Mouse (Mus musculus): Measurements from ENCODE around the gene Mapk12. TPM values are rescaled to one million over a fixed set of nuclear protein-coding genes. Genes with fewer than 3 reads are reported as not detected.

The Mapk12 gene
- total RNA-seq, 1 experiment from 2014 or later = 3.7 TPM

DNA sequence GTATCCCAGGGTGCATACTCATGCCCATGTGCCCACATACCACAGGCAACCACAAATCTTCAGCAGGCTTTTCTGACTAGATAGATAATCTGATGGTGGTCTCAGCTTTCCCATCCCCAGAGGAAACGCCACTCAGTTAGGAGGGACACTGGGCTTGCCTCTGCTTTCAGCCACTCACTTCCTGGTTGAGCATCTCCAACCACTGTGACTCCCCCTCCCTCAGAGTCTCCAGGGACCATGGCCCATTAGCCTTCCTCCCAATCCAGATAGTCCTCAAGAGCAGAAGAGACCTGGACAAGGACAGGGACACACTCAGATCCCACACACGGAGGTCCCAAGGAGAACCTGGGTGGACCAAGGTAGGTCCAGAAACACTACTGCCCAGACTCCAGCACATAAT, 2.6 kb upstream of the Mapk12 start:
- no peak for ATAC-seq (replicated peaks; ENCODE audit: insufficient number of reproducible peaks, low FRiP score, low TSS enrichment, poor library complexity, severe bottlenecking)

- ATAC-seq (replicated peaks; ENCODE audit: insufficient number of reproducible peaks, low FRiP score, low TSS enrichment, poor library complexity, severe bottlenecking) = no peak
These were observed 1.4 kb upstream of the Mapk12 start for GRCm38 (mm10) chr15:89141905-89142304.

DNA sequence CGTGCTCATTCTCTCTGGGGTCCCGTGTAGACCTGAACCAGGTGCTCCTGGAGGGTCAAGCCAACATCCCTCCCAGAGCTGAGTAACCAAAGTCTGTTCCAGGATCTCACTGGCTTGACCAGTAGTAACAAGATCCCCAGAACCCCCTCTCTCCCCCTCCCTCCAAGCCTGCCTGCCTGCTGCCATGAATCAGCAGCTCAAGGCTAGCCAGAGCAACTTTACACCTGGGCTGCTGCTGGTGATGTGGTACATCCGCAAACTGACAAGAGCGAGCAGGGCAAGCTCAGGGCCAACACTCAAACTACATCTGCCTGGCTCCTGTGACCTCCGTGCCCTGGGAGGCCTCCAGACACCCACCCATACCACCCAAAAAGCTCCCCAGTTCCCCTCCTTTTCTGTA, 940 bp upstream of the Mapk12 start:
- ATAC-seq (replicated peaks; ENCODE audit: insufficient number of reproducible peaks, low FRiP score, low TSS enrichment, poor library complexity, severe bottlenecking) = no peak

GRCm38 (mm10) chr15:89140048-89140658, 350 bp downstream of the Mapk12 start:
- ATAC-seq (replicated peaks; ENCODE audit: insufficient number of reproducible peaks, low FRiP score, low TSS enrichment, poor library complexity, severe bottlenecking) = no peak

DNA sequence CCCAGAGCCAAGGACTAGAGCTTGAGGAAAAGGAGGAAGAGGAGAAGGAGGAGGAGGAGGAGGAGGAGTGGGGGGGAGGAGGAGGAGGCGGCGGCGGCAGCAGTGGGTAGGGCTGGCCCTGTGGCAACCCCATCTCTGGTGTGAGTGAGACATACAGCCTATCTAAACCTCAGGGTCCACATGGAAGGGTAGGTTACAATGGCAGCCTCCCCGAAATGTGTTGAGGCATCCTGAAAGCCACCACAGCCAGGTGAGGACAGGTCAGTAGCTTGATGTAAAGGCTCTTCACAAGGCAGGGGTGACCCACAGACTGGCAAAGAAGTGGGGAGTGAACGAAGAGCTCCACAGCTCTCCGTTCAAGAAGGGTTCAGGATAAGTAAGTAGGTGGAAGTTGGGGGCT, 2.0 kb downstream of the Mapk12 start:
- ATAC-seq (replicated peaks; ENCODE audit: insufficient number of reproducible peaks, low FRiP score, low TSS enrichment, poor library complexity, severe bottlenecking) = no peak

- no peak for ATAC-seq (replicated peaks; ENCODE audit: insufficient number of reproducible peaks, low FRiP score, low TSS enrichment, poor library complexity, severe bottlenecking)
These were observed 2.5 kb downstream of the Mapk12 start for GRCm38 (mm10) chr15:89138046-89138405.

GRCm38 (mm10) chr15:89137378-89138045, 3.0 kb downstream of the Mapk12 start:
- ATAC-seq (replicated peaks; ENCODE audit: insufficient number of reproducible peaks, low FRiP score, low TSS enrichment, poor library complexity, severe bottlenecking) = no peak

DNA sequence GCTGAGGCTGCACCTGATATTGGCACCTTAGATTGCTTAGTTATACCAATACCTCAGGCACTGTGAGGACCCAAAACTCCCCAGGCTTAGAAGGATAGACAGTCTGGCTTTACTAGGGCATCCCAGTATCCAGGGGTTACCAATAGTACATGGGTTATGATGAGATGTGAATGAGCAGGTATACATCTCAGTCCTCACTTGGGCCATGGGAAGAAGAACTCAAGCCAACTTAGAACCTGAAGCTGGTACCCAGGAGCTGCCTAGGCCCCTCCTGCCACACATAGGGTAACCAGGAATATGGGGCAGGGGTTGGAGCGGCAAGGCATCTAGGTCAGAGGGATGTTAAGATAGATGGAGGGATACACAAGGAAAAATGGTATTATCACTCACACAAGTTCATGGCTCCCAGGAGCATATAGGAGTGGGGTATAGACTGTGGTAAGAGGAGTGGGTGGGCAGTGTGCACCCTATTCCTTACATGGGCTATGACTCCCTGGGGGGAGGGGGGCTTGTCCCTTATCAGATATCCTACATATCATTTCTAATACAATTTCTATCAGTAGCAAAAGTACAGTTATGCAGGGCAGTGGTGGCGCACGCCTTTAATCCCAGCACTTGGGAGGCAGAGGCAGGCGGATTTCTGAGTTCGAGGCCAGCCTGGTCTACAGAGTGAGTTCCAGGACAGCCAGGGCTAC, 3.9 kb downstream of the Mapk12 start:
- ATAC-seq (replicated peaks; ENCODE audit: insufficient number of reproducible peaks, low FRiP score, low TSS enrichment, poor library complexity, severe bottlenecking) = no peak

- ATAC-seq (replicated peaks; ENCODE audit: insufficient number of reproducible peaks, low FRiP score, low TSS enrichment, poor library complexity, severe bottlenecking) = peak; percentile 78
These were observed 9.2 kb downstream of the Mapk12 start for GRCm38 (mm10) chr15:89131316-89131715.

- ATAC-seq (replicated peaks; ENCODE audit: insufficient number of reproducible peaks, low FRiP score, low TSS enrichment, poor library complexity, severe bottlenecking) = no peak
These were observed 10.3 kb downstream of the Mapk12 start for GRCm38 (mm10) chr15:89130245-89130644.

DNA sequence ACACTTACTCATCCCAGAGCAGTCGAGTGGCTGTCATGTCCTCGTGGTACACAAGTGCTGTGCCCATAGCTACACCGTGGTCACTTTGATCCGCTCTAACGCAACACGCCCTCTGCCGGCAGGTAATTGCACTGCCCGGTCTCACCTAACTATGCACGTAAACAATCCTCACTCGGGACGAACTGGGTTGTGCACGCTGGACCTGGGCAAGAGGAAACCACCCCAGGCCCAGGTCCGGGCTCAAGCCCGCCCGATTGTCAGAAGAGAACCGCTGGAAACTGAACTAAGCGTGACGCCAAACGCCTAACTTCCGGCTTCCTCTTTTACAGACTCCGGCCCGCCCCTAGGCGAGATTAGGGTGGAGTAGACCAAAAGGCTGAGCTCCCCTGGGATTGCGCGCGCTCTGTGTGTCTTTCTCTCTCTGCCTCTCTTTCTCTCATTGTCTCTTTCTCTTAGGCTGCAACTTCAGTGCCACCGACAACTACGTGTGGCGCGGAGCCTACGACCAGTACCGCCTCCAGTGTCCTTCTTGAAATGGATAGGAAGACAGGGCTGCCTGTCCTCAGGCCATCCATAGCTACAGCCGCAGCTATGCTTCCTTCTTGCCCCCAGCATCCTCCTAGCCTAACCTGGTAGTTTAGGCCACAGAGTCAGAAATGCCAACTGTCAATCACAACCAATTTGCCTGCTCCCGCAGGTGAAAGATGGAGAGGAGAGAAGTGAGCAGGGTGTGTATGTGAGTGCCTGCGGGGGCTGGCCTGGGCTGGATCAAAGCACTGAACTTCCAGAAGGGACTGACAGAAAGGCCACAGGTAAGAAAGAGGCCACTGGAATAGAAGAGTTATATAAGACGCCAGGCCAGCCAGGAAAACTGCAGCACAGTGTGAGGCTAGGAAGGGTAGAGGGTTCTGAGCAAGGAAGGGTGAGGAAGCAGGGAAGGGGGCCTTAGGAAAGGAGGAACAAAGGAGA, 11.8 kb downstream of the Mapk12 start, which contains the start of gene Hdac10:
Gene Hdac10 (minus strand): TSS at position 319 of the 969 bp plus-strand sequence.
- ATAC-seq (replicated peaks; ENCODE audit: insufficient number of reproducible peaks, low FRiP score, low TSS enrichment, poor library complexity, severe bottlenecking) = peak; percentile 51

DNA sequence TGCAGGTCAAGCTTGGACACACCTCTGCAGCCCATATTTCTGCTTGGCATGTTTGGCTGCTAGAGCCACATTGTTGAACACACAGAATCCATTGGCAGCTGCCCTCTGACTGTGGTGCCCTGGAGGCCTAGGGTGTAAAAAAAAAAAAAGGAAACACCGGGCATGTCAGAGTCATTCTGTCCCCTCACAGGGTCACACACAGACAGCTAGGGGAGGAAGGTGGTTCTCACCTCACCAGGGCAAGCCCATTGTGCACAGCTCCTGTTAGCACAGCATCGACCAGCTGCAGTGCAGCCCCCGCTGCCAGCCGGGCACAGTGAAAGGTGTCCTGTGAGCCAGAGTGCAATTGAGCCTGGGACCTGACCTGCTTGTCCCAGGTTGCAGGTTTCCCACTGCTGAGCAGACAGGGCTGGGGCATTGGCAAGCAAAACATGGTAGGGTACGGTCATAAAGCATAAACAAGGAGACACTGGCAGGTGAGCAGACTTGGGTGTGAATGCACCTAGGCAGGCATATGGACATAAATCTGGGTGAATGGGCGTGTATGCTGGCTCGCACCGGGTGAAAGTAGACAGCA, 13.1 kb downstream of the Mapk12 start:
- no peak for ATAC-seq (replicated peaks; ENCODE audit: insufficient number of reproducible peaks, low FRiP score, low TSS enrichment, poor library complexity, severe bottlenecking)

GRCm38 (mm10) chr15:89126622-89127021, 13.9 kb downstream of the Mapk12 start:
- no peak for ATAC-seq (replicated peaks; ENCODE audit: insufficient number of reproducible peaks, low FRiP score, low TSS enrichment, poor library complexity, severe bottlenecking)

DNA sequence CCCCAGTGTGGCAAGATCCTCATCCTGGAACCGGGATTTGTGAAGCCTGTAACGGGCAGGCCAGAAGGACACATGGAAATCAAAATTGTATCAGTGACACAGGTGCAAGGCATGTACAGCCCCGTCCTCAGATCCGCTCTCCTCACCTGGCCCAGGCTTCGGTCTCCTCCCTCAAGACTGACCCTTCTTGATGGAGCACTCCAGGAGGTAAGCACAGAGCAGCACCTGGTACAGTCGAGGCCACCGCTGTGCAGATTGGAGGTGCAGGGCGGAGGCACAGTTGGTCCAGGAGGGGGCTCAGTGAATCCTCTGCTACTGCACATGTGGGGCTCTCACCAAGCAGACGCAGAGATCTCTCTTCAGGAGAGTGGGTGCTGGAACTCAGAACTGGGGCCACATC, 15.2 kb downstream of the Mapk12 start:
- no peak for ATAC-seq (replicated peaks; ENCODE audit: insufficient number of reproducible peaks, low FRiP score, low TSS enrichment, poor library complexity, severe bottlenecking)

GRCm38 (mm10) chr15:89124312-89124711, 16.2 kb downstream of the Mapk12 start:
- ATAC-seq (replicated peaks; ENCODE audit: insufficient number of reproducible peaks, low FRiP score, low TSS enrichment, poor library complexity, severe bottlenecking) = no peak

GRCm38 (mm10) chr15:89123595-89123994, 16.9 kb downstream of the Mapk12 start:
- ATAC-seq (replicated peaks; ENCODE audit: insufficient number of reproducible peaks, low FRiP score, low TSS enrichment, poor library complexity, severe bottlenecking) = no peak

DNA sequence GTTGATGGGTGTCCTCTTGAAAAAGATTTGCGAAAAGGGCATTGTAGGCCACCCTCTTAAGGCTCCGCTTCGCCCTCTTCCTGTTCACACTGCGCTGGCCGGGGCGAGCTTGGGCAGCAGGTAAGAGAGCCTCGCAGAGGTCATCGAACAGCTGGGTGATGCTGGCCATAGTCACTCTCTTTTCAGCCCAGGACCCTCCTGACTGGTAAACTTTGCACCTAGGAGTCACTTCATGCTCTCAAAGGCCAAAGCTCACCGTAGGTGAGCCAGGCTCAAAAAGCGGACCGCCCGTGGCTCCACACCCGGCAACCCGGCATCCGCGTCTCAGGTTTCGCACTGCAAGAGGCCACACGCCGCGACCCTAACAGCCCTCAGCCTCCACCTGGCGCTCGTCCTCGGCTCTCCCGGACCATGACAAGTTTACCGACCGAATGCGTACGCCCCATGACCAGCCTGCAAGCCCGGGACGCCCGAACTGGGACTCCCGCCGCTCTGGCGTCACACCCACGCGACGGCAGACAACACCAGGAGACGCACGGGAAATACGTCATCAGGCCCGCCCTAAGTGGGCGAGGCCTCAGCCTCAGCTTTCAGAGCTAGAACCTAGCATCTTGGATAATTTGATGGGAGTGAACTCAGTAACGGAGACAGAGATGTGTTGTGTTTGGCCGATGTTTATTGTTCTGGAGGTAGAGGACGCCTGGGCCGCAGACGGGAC, 17.7 kb downstream of the Mapk12 start, which contains the start of gene Tubgcp6:
Gene Tubgcp6 (minus strand): TSS at position 464 of the 718 bp plus-strand sequence.
- peak; percentile 88 for ATAC-seq (replicated peaks; ENCODE audit: insufficient number of reproducible peaks, low FRiP score, low TSS enrichment, poor library complexity, severe bottlenecking)

DNA sequence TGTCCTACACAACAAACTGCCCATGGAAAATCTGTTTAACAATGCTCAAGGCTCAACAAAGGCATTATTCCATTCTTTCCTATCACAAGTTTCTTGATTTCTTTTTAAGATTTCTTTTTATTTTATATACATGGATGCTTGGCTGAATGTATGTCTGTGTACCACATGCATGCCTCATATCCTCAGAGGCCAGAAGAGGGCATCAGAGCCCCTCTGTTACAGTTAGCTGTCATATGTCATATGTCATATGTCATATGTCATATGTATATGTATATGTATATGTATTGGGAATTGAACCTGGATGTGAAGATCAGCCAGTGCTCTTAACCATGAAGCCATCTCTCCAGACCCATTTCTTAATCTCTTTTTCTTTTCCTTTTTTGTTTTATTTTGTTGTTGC, 22.5 kb downstream of the Mapk12 start:
- ATAC-seq (replicated peaks; ENCODE audit: insufficient number of reproducible peaks, low FRiP score, low TSS enrichment, poor library complexity, severe bottlenecking) = no peak
